Mouse (Mus musculus): Measurements from ENCODE around the gene Emg1. TPM values are rescaled to one million over a fixed set of nuclear protein-coding genes. Genes with fewer than 3 reads are reported as not detected.

Emg1 gene
- polyA plus RNA-seq, 1 experiment = 149 TPM

GRCm38 (mm10) chr6:124674591-124674990 is 37.4 kb downstream of the Emg1 start:
- WGBS = 93% methylated on average over 7 of the region's 7 CpGs

GRCm38 (mm10) chr6:124673619-124674018 is 38.4 kb downstream of the Emg1 start:
- WGBS = 93% methylated on average over 9 of the region's 9 CpGs

More at GRCm38 (mm10) chr6:124674591-124674990, 37.4 kb downstream of the Emg1 start:
- H3K27ac ChIP-seq (ENCODE audit: control insufficient read depth, insufficient read depth, low read depth, low read length, poor library complexity) = no peak overlapping the region
- no peak overlapping the region for H3K4me3 ChIP-seq (replicated peaks; ENCODE audit: control insufficient read depth, low read depth, low read length)
- TF ChIP-seq POLR2A (IDR thresholded peaks at IDR 0.05; ENCODE audit: borderline replicate concordance, control insufficient read depth, low read depth, low read length) (no peak), CTCF (IDR thresholded peaks at IDR 0.05; ENCODE audit: control insufficient read depth, insufficient read depth, low read length) (no peak)
- no peaks in the 10 kb centered on the region; the same call in 1 of the 2 replicates for H3K4me1 ChIP-seq (ENCODE audit: control insufficient read depth, insufficient read depth, low read length)

DNA sequence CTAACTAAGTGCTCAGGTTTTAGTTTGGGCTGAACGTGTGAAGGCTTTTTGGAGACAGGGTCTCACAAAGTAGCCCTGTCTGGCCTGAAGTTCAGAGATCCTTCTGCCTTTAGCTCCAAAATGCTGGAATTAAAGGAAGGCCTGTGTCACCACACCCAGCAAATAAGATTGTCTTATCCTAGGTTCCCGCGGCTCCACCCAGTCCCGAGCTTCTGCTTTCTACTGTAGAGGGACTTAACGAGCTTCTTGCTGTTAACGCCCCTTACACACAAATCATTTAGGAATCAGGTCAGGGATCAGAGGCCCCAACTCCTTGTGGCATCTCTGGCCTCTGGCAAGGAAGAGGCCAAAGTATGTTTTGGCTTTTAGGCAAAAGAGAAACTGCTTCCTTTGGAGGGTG is 39.9 kb downstream of the Emg1 start:
- no peak overlapping the region for H3K27ac ChIP-seq (ENCODE audit: control insufficient read depth, insufficient read depth, low read depth, low read length, poor library complexity)
- H3K4me3 ChIP-seq (replicated peaks; ENCODE audit: control insufficient read depth, low read depth, low read length) = no peak overlapping the region
- peaks cover 1% of the 10 kb centered on the region; the same call in 1 of the 2 replicates for H3K4me1 ChIP-seq (ENCODE audit: control insufficient read depth, insufficient read depth, low read length)
- no peak for TF ChIP-seq CTCF (IDR thresholded peaks at IDR 0.05; ENCODE audit: control insufficient read depth, insufficient read depth, low read length)
- TF ChIP-seq POLR2A (IDR thresholded peaks at IDR 0.05; ENCODE audit: borderline replicate concordance, control insufficient read depth, low read depth, low read length) = no peak
- 52% methylated on average over 6 of the region's 6 CpGs for WGBS

More at GRCm38 (mm10) chr6:124673619-124674018, 38.4 kb downstream of the Emg1 start:
- H3K27ac ChIP-seq (ENCODE audit: control insufficient read depth, insufficient read depth, low read depth, low read length, poor library complexity) = no peak overlapping the region
- peaks cover 1% of the 10 kb centered on the region; the same call in 1 of the 2 replicates for H3K4me1 ChIP-seq (ENCODE audit: control insufficient read depth, insufficient read depth, low read length)
- H3K4me3 ChIP-seq (replicated peaks; ENCODE audit: control insufficient read depth, low read depth, low read length) = no peak overlapping the region
- TF ChIP-seq CTCF (IDR thresholded peaks at IDR 0.05; ENCODE audit: control insufficient read depth, insufficient read depth, low read length) (no peak), POLR2A (IDR thresholded peaks at IDR 0.05; ENCODE audit: borderline replicate concordance, control insufficient read depth, low read depth, low read length) (no peak)

GRCm38 (mm10) chr6:124670281-124670900 is 41.6 kb downstream of the Emg1 start:
- peaks cover 1% of the 10 kb centered on the region; the same call in 1 of the 2 replicates for H3K4me1 ChIP-seq (ENCODE audit: control insufficient read depth, insufficient read depth, low read length)
- WGBS = 89% methylated on average over 7 of the region's 7 CpGs
- H3K27ac ChIP-seq (ENCODE audit: control insufficient read depth, insufficient read depth, low read depth, low read length, poor library complexity) = 0 out of 2 replicates have a peak overlapping the region, but pooled peaks have one; percentile 13
- H3K4me3 ChIP-seq (replicated peaks; ENCODE audit: control insufficient read depth, low read depth, low read length) = no peak overlapping the region
- TF ChIP-seq POLR2A (IDR thresholded peaks at IDR 0.05; ENCODE audit: borderline replicate concordance, control insufficient read depth, low read depth, low read length) = no peak
- TF ChIP-seq CTCF (IDR thresholded peaks at IDR 0.05; ENCODE audit: control insufficient read depth, insufficient read depth, low read length) = no peak

DNA sequence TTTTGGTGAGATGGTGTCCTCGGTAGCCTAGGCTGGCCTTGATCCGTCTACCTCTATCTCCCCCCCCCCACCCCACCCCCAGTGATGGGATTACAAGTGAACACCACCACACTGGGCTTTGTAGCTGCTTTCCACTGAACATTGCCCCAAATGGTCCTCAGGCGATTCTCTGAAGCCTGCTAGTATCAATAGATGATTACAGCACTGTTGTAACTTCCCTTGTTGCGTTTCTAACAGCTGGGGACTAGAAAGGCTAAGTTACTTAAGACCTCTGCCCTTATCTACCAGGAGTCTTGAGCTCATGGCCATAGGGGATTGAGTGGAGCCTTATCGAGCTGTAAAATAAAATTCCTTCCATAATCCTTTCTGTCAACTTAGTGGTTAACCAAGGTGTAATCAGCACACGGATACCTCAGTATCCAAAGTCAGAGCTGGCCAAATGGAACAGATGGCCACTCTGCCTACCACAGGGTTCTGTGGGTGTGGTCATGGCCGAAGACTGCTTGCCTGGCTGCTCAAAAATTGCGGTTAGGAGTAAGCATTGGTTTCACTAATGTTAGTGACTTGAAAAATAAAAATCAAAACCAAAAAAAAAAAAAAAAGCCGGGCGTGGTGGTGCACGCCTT is 42.6 kb downstream of the Emg1 start:
- 65% methylated on average over 11 of the region's 11 CpGs for WGBS
- Histone ChIP-seq H3K4me3 (replicated peaks; ENCODE audit: control insufficient read depth, low read depth, low read length) (no peak overlapping the region), H3K27ac (ENCODE audit: control insufficient read depth, insufficient read depth, low read depth, low read length, poor library complexity) (no peak overlapping the region), H3K4me1 (ENCODE audit: control insufficient read depth, insufficient read depth, low read length) (peaks cover 1% of the 10 kb centered on the region; the same call in 1 of the 2 replicates)
- TF ChIP-seq CTCF (IDR thresholded peaks at IDR 0.05; ENCODE audit: control insufficient read depth, insufficient read depth, low read length) = no peak
- no peak for TF ChIP-seq POLR2A (IDR thresholded peaks at IDR 0.05; ENCODE audit: borderline replicate concordance, control insufficient read depth, low read depth, low read length)

- TF ChIP-seq CTCF (IDR thresholded peaks at IDR 0.05; ENCODE audit: control insufficient read depth, insufficient read depth, low read length) (no peak), POLR2A (IDR thresholded peaks at IDR 0.05; ENCODE audit: borderline replicate concordance, control insufficient read depth, low read depth, low read length) (no peak)
- peaks cover 1% of the 10 kb centered on the region; the same call in 1 of the 2 replicates for H3K4me1 ChIP-seq (ENCODE audit: control insufficient read depth, insufficient read depth, low read length)
- no peak overlapping the region for H3K27ac ChIP-seq (ENCODE audit: control insufficient read depth, insufficient read depth, low read depth, low read length, poor library complexity)
- 89% methylated on average over 10 of the region's 10 CpGs for WGBS
- H3K4me3 ChIP-seq (replicated peaks; ENCODE audit: control insufficient read depth, low read depth, low read length) = peak overlapping the region; percentile 47
Measured at GRCm38 (mm10) chr6:124665011-124665410, 47.0 kb downstream of the Emg1 start.

DNA sequence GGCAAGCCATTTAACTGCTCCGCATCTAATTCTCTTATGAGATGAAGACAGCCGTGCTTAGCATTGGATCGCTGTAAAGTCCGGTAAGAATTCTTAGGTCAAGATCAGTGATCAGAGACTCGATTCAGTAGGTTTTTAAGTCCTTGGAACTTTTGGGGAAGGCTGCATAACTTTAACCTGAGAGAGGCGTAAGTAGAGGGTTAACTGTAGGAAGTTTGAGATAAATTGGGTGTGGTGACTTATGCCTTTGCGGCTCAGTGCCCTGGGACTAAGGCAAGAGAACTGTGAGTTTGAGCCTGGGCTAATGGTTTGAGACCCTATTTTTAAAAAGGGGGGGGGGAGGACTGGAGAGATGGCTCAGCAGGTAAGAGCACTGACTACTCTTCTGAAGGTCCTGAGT is 47.7 kb downstream of the Emg1 start:
- peak overlapping the region; percentile 61 for H3K4me3 ChIP-seq (replicated peaks; ENCODE audit: control insufficient read depth, low read depth, low read length)
- TF ChIP-seq POLR2A (IDR thresholded peaks at IDR 0.05; ENCODE audit: borderline replicate concordance, control insufficient read depth, low read depth, low read length) = no peak
- no peak for TF ChIP-seq CTCF (IDR thresholded peaks at IDR 0.05; ENCODE audit: control insufficient read depth, insufficient read depth, low read length)
- WGBS = 74% methylated on average over 7 of the region's 7 CpGs
- no peak overlapping the region for H3K27ac ChIP-seq (ENCODE audit: control insufficient read depth, insufficient read depth, low read depth, low read length, poor library complexity)
- H3K4me1 ChIP-seq (ENCODE audit: control insufficient read depth, insufficient read depth, low read length) = peaks cover 1% of the 10 kb centered on the region; the same call in 1 of the 2 replicates

- peak overlapping the region; percentile 94 for H3K4me3 ChIP-seq (replicated peaks; ENCODE audit: control insufficient read depth, low read depth, low read length)
- peak overlapping the region; percentile 81 for H3K27ac ChIP-seq (ENCODE audit: control insufficient read depth, insufficient read depth, low read depth, low read length, poor library complexity)
- H3K4me1 ChIP-seq (ENCODE audit: control insufficient read depth, insufficient read depth, low read length) = no peaks in the 10 kb centered on the region
- TF ChIP-seq POLR2A (IDR thresholded peaks at IDR 0.05; ENCODE audit: borderline replicate concordance, control insufficient read depth, low read depth, low read length) = no peak
- TF ChIP-seq CTCF (IDR thresholded peaks at IDR 0.05; ENCODE audit: control insufficient read depth, insufficient read depth, low read length) = no peak
- WGBS = 7% methylated on average over 13 of the region's 13 CpGs
Measured at GRCm38 (mm10) chr6:124663424-124663795, 48.6 kb downstream of the Emg1 start.
